Mouse (Mus musculus): ENCODE results near the gene Dse. TPM values are rescaled to one million over a fixed set of nuclear protein-coding genes. Genes with fewer than 3 reads are reported as not detected.

Dse gene
- polyA plus RNA-seq, 1 experiment from 2014 or later, result 22.8 TPM

- Histone ChIP-seq H3K36me3 (no peaks in the 10 kb centered on the region), H3K27ac (no peak overlapping the region), H3K27me3 (ENCODE audit: insufficient read depth, poor library complexity, severe bottlenecking) (no peaks in the 10 kb centered on the region), H3K4me1 (no peaks in the 10 kb centered on the region), H3K9me3 (no peaks in the 10 kb centered on the region), H3K4me3 (no peak overlapping the region)
- DNase-seq (ENCODE audit: low spot score), result no peak
- WGBS, result 69% methylated on average over 4 of the region's 4 CpGs
Measured at GRCm38 (mm10) chr10:34111964-34112738, 95.4 kb downstream of the Dse start.

GRCm38 (mm10) chr10:34110863-34111465 lies 96.6 kb downstream of the Dse start:
- Histone ChIP-seq H3K27me3 (ENCODE audit: insufficient read depth, poor library complexity, severe bottlenecking) (no peaks in the 10 kb centered on the region), H3K27ac (no peak overlapping the region), H3K4me3 (no peak overlapping the region), H3K4me1 (no peaks in the 10 kb centered on the region), H3K36me3 (no peaks in the 10 kb centered on the region), H3K9me3 (no peaks in the 10 kb centered on the region)
- no peak for DNase-seq (ENCODE audit: low spot score)
- WGBS, result 74% methylated on average over 13 of the region's 13 CpGs

Other genes starting within 250 kb of the Dse start
- gene Rwdd1, start 188.1 kb downstream of the Dse start, polyA plus RNA-seq (2016; fragmentation: Nextera tagmentation; extraction: Ambion mirVana), result 106 and 125 TPM in 2 replicates
- gene Trappc3l, start 170.1 kb downstream of the Dse start, polyA plus RNA-seq (2016; fragmentation: Nextera tagmentation; extraction: Ambion mirVana), result not detected in 2 replicates
- 0.04 TPM in 1 of 2 replicates, not detected in the other for gene Calhm4, start 163.4 kb downstream of the Dse start, polyA plus RNA-seq (2016; fragmentation: Nextera tagmentation; extraction: Ambion mirVana)
- 0.70 and 0.95 TPM in 2 replicates for gene Calhm5, start 111.2 kb downstream of the Dse start, polyA plus RNA-seq (2016; fragmentation: Nextera tagmentation; extraction: Ambion mirVana)
- 0.48 and 0.88 TPM in 2 replicates for gene Calhm6, start 79.7 kb downstream of the Dse start, polyA plus RNA-seq (2016; fragmentation: Nextera tagmentation; extraction: Ambion mirVana)
- gene Tspyl1, start 74.5 kb upstream of the Dse start, polyA plus RNA-seq (2016; fragmentation: Nextera tagmentation; extraction: Ambion mirVana), result 57.5 and 69.9 TPM in 2 replicates
- 20.7 and 21.7 TPM in 2 replicates for gene Tspyl4, start 89.7 kb upstream of the Dse start, polyA plus RNA-seq (2016; fragmentation: Nextera tagmentation; extraction: Ambion mirVana)
- 0.15 and 0.20 TPM in 2 replicates for gene Col10a1, start 182.3 kb upstream of the Dse start, polyA plus RNA-seq (2016; fragmentation: Nextera tagmentation; extraction: Ambion mirVana)
- 7.3 and 8.2 TPM in 2 replicates for gene Nt5dc1, start 210.8 kb upstream of the Dse start, polyA plus RNA-seq (2016; fragmentation: Nextera tagmentation; extraction: Ambion mirVana)